Mouse (Mus musculus) kidney, embryonic 16.5 days (tissue): ENCODE data around the gene Foxd1. TPM values are rescaled to one million over a fixed set of nuclear protein-coding genes. Genes with fewer than 3 reads are reported as not detected.
A peak's percentile ranks its signal among the peaks of the same experiment; 100 is the strongest.

Source experiments
- ATAC-seq: fragments of 200-750 bp; cut with Nextera tagmentation; 2 replicates; pipeline ENCODE4 v1.8.0; 2017; ENCODE audit warnings: moderate TSS enrichment; ENCODE audit not compliant: low FRiP score, low TSS enrichment
- H3K27ac ChIP-seq: fragments of 300-500 bp; sonication (generic); 2 replicates; pipeline ENCODE4 v1.5.1; 2014; ENCODE audit warnings: low read length
- H3K27me3 ChIP-seq: fragments of 300-500 bp; sonication (generic); 2 replicates; pipeline ENCODE4 v1.6.1; 2014; ENCODE audit warnings: low read length, control low read depth, mixed read lengths; ENCODE audit not compliant: insufficient read depth
- H3K36me3 ChIP-seq: fragments of 300-500 bp; sonication (generic); 2 replicates; pipeline ENCODE4 v1.6.1; 2014; ENCODE audit warnings: low read length, control low read depth, mixed read lengths; ENCODE audit not compliant: insufficient read depth
- H3K4me1 ChIP-seq: fragments of 300-500 bp; sonication (generic); 2 replicates; pipeline ENCODE4 v1.6.1; 2014; ENCODE audit warnings: low read length, control low read depth, mixed read lengths; ENCODE audit not compliant: insufficient read depth
- H3K4me2 ChIP-seq: fragments of 300-500 bp; sonication (generic); replicated peaks from 2 replicates; pipeline ENCODE4 v1.6.1; 2014; ENCODE audit warnings: low read depth, low read length
- H3K4me3 ChIP-seq: fragments of 300-500 bp; sonication (generic); 2 replicates; pipeline ENCODE4 v1.5.1; 2014; ENCODE audit warnings: mild to moderate bottlenecking, low read length
- H3K9ac ChIP-seq: fragments of 300-500 bp; sonication (generic); replicated peaks from 2 replicates; pipeline ENCODE4 v1.6.1; 2014; ENCODE audit warnings: low read length
- H3K9me3 ChIP-seq: fragments of 300-500 bp; sonication (generic); 2 replicates; pipeline ENCODE4 v1.6.1; 2016; ENCODE audit warnings: low read length, control low read depth
- WGBS: fragments of 180-500 bp; shearing (Covaris S2); extraction: QIAGEN DNeasy Blood & Tissue Kit; methylation state at CpG from one replicate; pipeline ENCODE4 v1.1.7; 2014; 5-methylcytosine and 5-hydroxymethylcytosine counted together
- polyA plus RNA-seq: library from polyadenylated mRNA; unstranded; fragments of >200 nt; fragmentation: Nextera tagmentation; extraction: Ambion mirVana; gene quantifications from 2 replicates; pipeline ENCODE4 v1.2.1, GENCODE M21; 2015

Foxd1 gene
- polyA plus RNA-seq, 1 experiment from 2014 or later: 2.5 TPM

- ATAC-seq: peak; percentile 95
- peak within 1 kb of the TSS; percentile 97 for H3K4me3 ChIP-seq
- H3K27me3 ChIP-seq: no peaks in the 10 kb centered on the region
- under 1% methylated on average over 70 of the region's 90 CpGs for WGBS
- no peaks in the 10 kb centered on the region for H3K9me3 ChIP-seq
- H3K9ac ChIP-seq: peak within 1 kb of the TSS; percentile 99
- peak within 1 kb of the TSS; percentile 75 for H3K4me2 ChIP-seq
- H3K4me1 ChIP-seq: peaks cover 15% of the 10 kb centered on the region
- H3K36me3 ChIP-seq: peaks cover 17% of the 10 kb centered on the region
- peak within 1 kb of the TSS; percentile 93 for H3K27ac ChIP-seq
Observed at GRCm38 (mm10) chr13:98316480-98317245, 37.4 kb upstream of the Foxd1 start, which contains the start of gene Btf3. Btf3 (minus strand) TSS chr13:98317006.

DNA sequence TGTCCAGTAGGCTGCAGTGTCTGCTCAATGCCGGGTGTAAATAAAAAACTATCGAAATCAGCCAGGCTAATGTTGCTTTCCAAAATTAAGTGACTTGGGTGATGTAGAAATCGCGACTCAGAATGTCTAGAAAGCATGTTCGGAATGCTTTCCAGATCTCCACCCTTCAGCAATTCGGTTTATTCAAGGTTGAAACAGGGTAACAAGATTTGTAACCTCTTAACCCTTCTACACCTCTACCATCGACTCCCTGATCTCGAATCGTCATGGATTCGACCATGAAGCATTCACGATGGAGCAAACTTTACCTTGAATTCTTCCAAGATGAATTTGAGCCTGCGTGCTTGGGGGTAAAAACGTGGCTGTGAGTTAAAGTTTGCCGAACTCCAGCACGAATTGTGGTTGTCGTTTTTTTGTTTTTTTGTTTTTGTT, 36.8 kb upstream of the Foxd1 start:
- Histone ChIP-seq H3K36me3 (peaks cover 11% of the 10 kb centered on the region), H3K4me1 (peaks cover 15% of the 10 kb centered on the region), H3K4me2 (peak overlapping the region; percentile 75), H3K27me3 (no peaks in the 10 kb centered on the region), H3K9ac (peak overlapping the region; percentile 99), H3K4me3 (peak overlapping the region; percentile 97), H3K9me3 (no peaks in the 10 kb centered on the region), H3K27ac (peak overlapping the region; percentile 93)
- ATAC-seq: peak; percentile 9; the same call in 1 of the 2 replicates
- 2% methylated on average over 16 of the region's 16 CpGs for WGBS

GRCm38 (mm10) chr13:98317911-98318310, 36.1 kb upstream of the Foxd1 start:
- WGBS: 88% methylated on average over 6 of the region's 6 CpGs
- Histone ChIP-seq H3K9ac (no peak overlapping the region), H3K4me1 (peaks cover 15% of the 10 kb centered on the region), H3K36me3 (peaks cover 8% of the 10 kb centered on the region; the same call in 1 of the 2 replicates), H3K4me3 (no peak overlapping the region), H3K27ac (no peak overlapping the region), H3K4me2 (no peak overlapping the region), H3K9me3 (no peaks in the 10 kb centered on the region), H3K27me3 (no peaks in the 10 kb centered on the region)
- no peak for ATAC-seq

- H3K4me2 ChIP-seq: no peak overlapping the region
- no peak overlapping the region for H3K4me3 ChIP-seq
- no peak overlapping the region for H3K9ac ChIP-seq
- 84% methylated on average over 11 of the region's 11 CpGs for WGBS
- H3K4me1 ChIP-seq: no peaks in the 10 kb centered on the region
- H3K36me3 ChIP-seq: no peaks in the 10 kb centered on the region
- no peak for ATAC-seq
- no peak overlapping the region for H3K27ac ChIP-seq
- no peaks in the 10 kb centered on the region for H3K27me3 ChIP-seq
- no peaks in the 10 kb centered on the region for H3K9me3 ChIP-seq
Observed at GRCm38 (mm10) chr13:98325034-98325433, 29.0 kb upstream of the Foxd1 start.

GRCm38 (mm10) chr13:98332106-98332505, 21.9 kb upstream of the Foxd1 start:
- Histone ChIP-seq H3K27me3 (no peaks in the 10 kb centered on the region), H3K27ac (no peak overlapping the region), H3K9ac (no peak overlapping the region), H3K4me1 (no peaks in the 10 kb centered on the region), H3K36me3 (no peaks in the 10 kb centered on the region), H3K4me2 (no peak overlapping the region), H3K4me3 (no peak overlapping the region), H3K9me3 (no peaks in the 10 kb centered on the region)
- WGBS: 51% methylated on average over 2 of the region's 2 CpGs
- ATAC-seq: no peak

- H3K4me1 ChIP-seq: no peaks in the 10 kb centered on the region
- H3K36me3 ChIP-seq: no peaks in the 10 kb centered on the region
- H3K27me3 ChIP-seq: no peaks in the 10 kb centered on the region
- no peak for ATAC-seq
- H3K27ac ChIP-seq: no peak overlapping the region
- no peak overlapping the region for H3K4me3 ChIP-seq
- no peaks in the 10 kb centered on the region for H3K9me3 ChIP-seq
- no peak overlapping the region for H3K9ac ChIP-seq
- H3K4me2 ChIP-seq: no peak overlapping the region
- 100% methylated on average over 1 of the region's 1 CpGs for WGBS
Observed at GRCm38 (mm10) chr13:98336205-98336604, 17.8 kb upstream of the Foxd1 start.

GRCm38 (mm10) chr13:98340506-98340905, 13.5 kb upstream of the Foxd1 start:
- H3K36me3 ChIP-seq: no peaks in the 10 kb centered on the region
- no peak overlapping the region for H3K4me2 ChIP-seq
- no peak overlapping the region for H3K27ac ChIP-seq
- no peaks in the 10 kb centered on the region for H3K4me1 ChIP-seq
- no peak for ATAC-seq
- 74% methylated on average over 5 of the region's 5 CpGs for WGBS
- H3K9me3 ChIP-seq: no peaks in the 10 kb centered on the region
- no peak overlapping the region for H3K4me3 ChIP-seq
- H3K9ac ChIP-seq: no peak overlapping the region
- H3K27me3 ChIP-seq: peaks cover 3% of the 10 kb centered on the region; the same call in 1 of the 2 replicates

DNA sequence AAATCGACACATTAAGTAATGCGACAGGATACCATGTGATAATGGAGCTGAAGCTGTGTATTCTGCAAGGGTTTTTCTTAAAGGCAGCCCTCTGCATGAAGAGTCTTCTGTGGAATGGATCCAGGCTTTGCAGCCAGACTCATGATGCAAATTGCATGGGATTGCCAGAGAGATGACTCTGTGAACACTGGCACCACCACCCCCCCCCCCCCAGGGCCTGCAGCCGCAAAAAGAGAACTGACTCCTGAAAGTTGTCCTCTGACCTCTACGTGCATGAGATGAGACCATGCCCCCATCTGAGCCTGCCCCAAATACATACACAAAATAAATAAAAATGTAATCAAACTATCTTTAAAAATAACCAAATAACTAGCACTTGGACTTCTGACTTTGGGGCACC, 4.6 kb upstream of the Foxd1 start:
- Histone ChIP-seq H3K4me3 (no peak overlapping the region), H3K36me3 (no peaks in the 10 kb centered on the region), H3K4me2 (no peak overlapping the region), H3K4me1 (peaks cover 9% of the 10 kb centered on the region), H3K27ac (no peak overlapping the region), H3K27me3 (peaks cover 57% of the 10 kb centered on the region), H3K9me3 (no peaks in the 10 kb centered on the region), H3K9ac (no peak overlapping the region)
- ATAC-seq: no peak
- 82% methylated on average over 4 of the region's 4 CpGs for WGBS

DNA sequence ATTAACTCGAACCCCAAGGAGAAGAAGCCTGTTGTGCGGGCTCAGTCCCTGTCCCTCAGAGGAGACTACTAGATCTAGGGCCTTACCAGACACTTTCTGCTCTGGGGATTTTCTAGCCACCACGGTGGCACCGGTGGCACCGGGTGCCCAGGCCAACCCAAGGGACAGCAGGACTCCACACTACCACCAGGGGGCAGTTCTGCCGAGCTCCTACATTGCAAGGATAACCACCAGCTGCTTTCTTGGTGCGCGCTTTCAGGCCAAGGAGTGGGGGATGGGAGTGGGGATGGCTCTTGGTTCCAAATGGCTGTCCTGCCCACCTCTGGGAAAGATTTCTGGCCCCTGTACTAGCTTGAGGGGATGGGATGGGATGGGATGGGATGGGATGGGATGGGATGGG, 2.5 kb upstream of the Foxd1 start:
- Histone ChIP-seq H3K27me3 (peaks cover 67% of the 10 kb centered on the region), H3K36me3 (no peaks in the 10 kb centered on the region), H3K9me3 (no peaks in the 10 kb centered on the region), H3K27ac (no peak overlapping the region), H3K9ac (no peak overlapping the region), H3K4me1 (peaks cover 21% of the 10 kb centered on the region), H3K4me3 (no peak overlapping the region), H3K4me2 (no peak overlapping the region)
- 25% methylated on average over 8 of the region's 8 CpGs for WGBS
- ATAC-seq: no peak

GRCm38 (mm10) chr13:98352381-98352975, 1.6 kb upstream of the Foxd1 start:
- H3K4me1 ChIP-seq: peaks cover 21% of the 10 kb centered on the region

More at GRCm38 (mm10) chr13:98352381-98352975, 1.6 kb upstream of the Foxd1 start:
- H3K9me3 ChIP-seq: no peaks in the 10 kb centered on the region
- no peak for ATAC-seq
- H3K27me3 ChIP-seq: peaks cover 67% of the 10 kb centered on the region
- WGBS: 12% methylated on average over 14 of the region's 14 CpGs
- H3K27ac ChIP-seq: no peak overlapping the region
- H3K36me3 ChIP-seq: no peaks in the 10 kb centered on the region
- H3K4me3 ChIP-seq: no peak overlapping the region
- no peak overlapping the region for H3K9ac ChIP-seq
- H3K4me2 ChIP-seq: no peak overlapping the region
